Mouse (Mus musculus) CD4-positive, CD25-positive, alpha-beta regulatory T cell, adult 9 weeks (primary cell): ENCODE measurements around the gene Rdh16f2. TPM values are rescaled to one million over a fixed set of nuclear protein-coding genes. Genes with fewer than 3 reads are reported as not detected.

Experiments used
- polyA plus RNA-seq: library from polyadenylated mRNA; unstranded; fragments of 100-300 nt; shearing (Covaris generic); gene quantifications from one replicate; pipeline ENCODE4 v1.2.1, GENCODE M21; 2017

Rdh16f2 gene
- not detected for polyA plus RNA-seq

GRCm38 (mm10) chr10:127866232-127866631, at the start of gene Rdh16f2:
TSS of gene Rdh16f2 (plus strand) at chr10:127866474.

GRCm38 (mm10) chr10:127849628-127850027, 16.6 kb upstream of the Rdh16f2 start, which contains the start of gene Rdh19:
TSS of gene Rdh19 (plus strand) at chr10:127849928.

GRCm38 (mm10) chr10:127888605-127889004, 22.3 kb downstream of the Rdh16f2 start, which contains the start of gene Rdh7:
TSS of gene Rdh7 (minus strand) at chr10:127888817.

GRCm38 (mm10) chr10:127898218-127898617, 31.9 kb downstream of the Rdh16f2 start, which contains the start of gene Sdr9c7:
TSS of gene Sdr9c7 (plus strand) at chr10:127898518.

Other genes starting within 250 kb of the Rdh16f2 start
- 1.3 TPM for gene Lrp1, start 245.3 kb upstream of the Rdh16f2 start, polyA plus RNA-seq
- 289 TPM for gene Stat6, start 223.5 kb upstream of the Rdh16f2 start, polyA plus RNA-seq
- gene Nemp1, start 199.6 kb upstream of the Rdh16f2 start, polyA plus RNA-seq: 10.1 TPM
- 66.6 TPM for gene Nab2, start 197.9 kb upstream of the Rdh16f2 start, polyA plus RNA-seq
- gene Myo1a, start 161.3 kb upstream of the Rdh16f2 start, polyA plus RNA-seq: not detected
- not detected for gene Tac2, start 142.0 kb upstream of the Rdh16f2 start, polyA plus RNA-seq
- gene Zbtb39, start 126.9 kb upstream of the Rdh16f2 start, polyA plus RNA-seq: 0.43 TPM
- gene Gpr182, start 114.7 kb upstream of the Rdh16f2 start, polyA plus RNA-seq: 0.11 TPM
- gene Rdh1, start 106.8 kb upstream of the Rdh16f2 start, polyA plus RNA-seq: 0.22 TPM
- gene Rdh16f1, start 106.7 kb upstream of the Rdh16f2 start, polyA plus RNA-seq: not detected
- gene Rdh9, start 90.1 kb upstream of the Rdh16f2 start, polyA plus RNA-seq: 0.46 TPM
- gene Rdh16, start 65.3 kb upstream of the Rdh16f2 start, polyA plus RNA-seq: not detected
- gene Rdh19, start 16.5 kb upstream of the Rdh16f2 start, polyA plus RNA-seq: not detected
- not detected for gene Rdh7, start 22.3 kb downstream of the Rdh16f2 start, polyA plus RNA-seq
- gene Sdr9c7, start 32.0 kb downstream of the Rdh16f2 start, polyA plus RNA-seq: not detected
- gene Hsd17b6, start 141.1 kb downstream of the Rdh16f2 start, polyA plus RNA-seq: not detected
- gene Prim1, start 148.7 kb downstream of the Rdh16f2 start, polyA plus RNA-seq: 19.3 TPM
- gene Naca, start 169.1 kb downstream of the Rdh16f2 start, polyA plus RNA-seq: 671 TPM
- 53.7 TPM for gene Ptges3, start 192.5 kb downstream of the Rdh16f2 start, polyA plus RNA-seq
- gene Atp5b, start 216.8 kb downstream of the Rdh16f2 start, polyA plus RNA-seq: 995 TPM
- 85.4 TPM for gene Baz2a, start 225.1 kb downstream of the Rdh16f2 start, polyA plus RNA-seq